In genomic region chr2:102669580-102669979, GRCm38 (mm10) we compare ENCODE assay signal across 19 mouse cellular contexts. TPM values are rescaled to one million over a fixed set of nuclear protein-coding genes. Genes with fewer than 3 reads are reported as not detected.
"Had no signal": no experiment of that assay in that cellular context is flagged by ENCODE, and none has a peak within 500 bp of the region (broad histone marks: within the 10 kb centered on the region; RNA-seq: fewer than 3 reads in every experiment).

No protein-coding gene starts in this region.

- H3K9me3 ChIP-seq: liver, embryonic 12.5 days; midbrain, embryonic 10.5 days; midbrain, embryonic 12.5 days; neural tube, embryonic 13.5 days; neural tube, embryonic 15.5 days had no signal

- H3K27me3 ChIP-seq: liver, embryonic 12.5 days; midbrain, embryonic 12.5 days; neural tube, embryonic 13.5 days; neural tube, embryonic 15.5 days had no signal

- H3K9ac ChIP-seq: liver, embryonic 12.5 days; liver, embryonic 14.5 days; midbrain, embryonic 12.5 days; neural tube, embryonic 13.5 days; neural tube, embryonic 15.5 days had no signal

- ATAC-seq: liver, embryonic 12.5 days; midbrain, embryonic 16.5 days had no signal

- H3K4me1 ChIP-seq: liver, embryonic 12.5 days had no signal

- DNase-seq: lung, postnatal 10 days; midbrain, embryonic 14.5 days; retina, postnatal 1 day; right cerebral cortex, adult 18-20 months; right cerebral cortex, postnatal 25 days; right cerebral cortex, postnatal 4 days; spleen, adult 18-20 months; thymus, adult 18-20 months; thymus, postnatal 14 days; thymus, postnatal 36 days had no signal

- H3K27ac ChIP-seq: liver, embryonic 12.5 days; liver, embryonic 14.5 days; midbrain, embryonic 10.5 days; midbrain, embryonic 12.5 days; neural tube, embryonic 13.5 days; neural tube, embryonic 15.5 days had no signal

- H3K36me3 ChIP-seq: liver, embryonic 12.5 days; midbrain, embryonic 10.5 days; midbrain, embryonic 12.5 days; neural tube, embryonic 13.5 days; neural tube, embryonic 15.5 days had no signal

- H3K4me2 ChIP-seq: liver, embryonic 12.5 days; midbrain, embryonic 12.5 days; neural tube, embryonic 13.5 days; neural tube, embryonic 15.5 days had no signal

- H3K4me3 ChIP-seq: liver, embryonic 12.5 days; midbrain, embryonic 10.5 days; midbrain, embryonic 12.5 days; myocyte; neural tube, embryonic 13.5 days; neural tube, embryonic 15.5 days had no signal

RNA-seq across cellular contexts. Expression of gene Slc1a2, which starts 11.1 kb away (rescaled TPM):
- total RNA-seq: megakaryocyte-erythroid progenitor cell, adult 5-6 weeks had no signal
